Mouse (Mus musculus): ENCODE data around the gene Ppm1m.

- TF ChIP-seq CTCF (IDR thresholded peaks at IDR 0.05; ENCODE audit: borderline replicate concordance, insufficient read depth, low read length) = no peak
- no peak for TF ChIP-seq POLR2A (IDR thresholded peaks at IDR 0.05; ENCODE audit: low read depth, low read length)
Observed at GRCm38 (mm10) chr9:106173363-106173762, 26.2 kb downstream of the Ppm1m start.
